Mouse (Mus musculus) midbrain, embryonic 15.5 days (tissue): ENCODE results near the gene Fnd3c2. TPM values are rescaled to one million over a fixed set of nuclear protein-coding genes. Genes with fewer than 3 reads are reported as not detected.
A peak's percentile ranks its signal among the peaks of the same experiment; 100 is the strongest.

ENCODE experiments used
- ATAC-seq: fragments of 200-750 bp; cut with Nextera tagmentation; replicated peaks from 2 replicates; pipeline ENCODE4 v1.8.0; 2017; ENCODE audit warnings: moderate TSS enrichment
- H3K27ac ChIP-seq: fragments of 300-500 bp; sonication (generic); 2 replicates; pipeline ENCODE4 v1.5.1; 2015; ENCODE audit warnings: mild to moderate bottlenecking, inconsistent platforms
- H3K27me3 ChIP-seq: fragments of 300-500 bp; sonication (generic); replicated peaks from 2 replicates; pipeline ENCODE4 v1.6.1; 2015; ENCODE audit warnings: inconsistent platforms
- H3K36me3 ChIP-seq: fragments of 300-500 bp; sonication (generic); replicated peaks from 2 replicates; pipeline ENCODE4 v1.6.1; 2015; ENCODE audit warnings: inconsistent platforms
- H3K4me1 ChIP-seq: fragments of 300-500 bp; sonication (generic); 2 replicates; pipeline ENCODE4 v1.6.1; 2015; ENCODE audit warnings: inconsistent platforms
- H3K4me2 ChIP-seq: fragments of 300-500 bp; sonication (generic); 2 replicates; pipeline ENCODE4 v1.6.1; 2015; ENCODE audit warnings: inconsistent platforms, mild to moderate bottlenecking, moderate library complexity
- H3K4me3 ChIP-seq: fragments of 300-500 bp; sonication (generic); 2 replicates; pipeline ENCODE4 v1.5.1; 2015; ENCODE audit warnings: mild to moderate bottlenecking, inconsistent platforms
- H3K9ac ChIP-seq: fragments of 300-500 bp; sonication (generic); 2 replicates; pipeline ENCODE4 v1.6.1; 2015; ENCODE audit warnings: mild to moderate bottlenecking, inconsistent platforms
- H3K9me3 ChIP-seq: fragments of 300-500 bp; sonication (generic); 2 replicates; pipeline ENCODE4 v1.6.1; 2016; ENCODE audit warnings: inconsistent platforms
- WGBS: fragments of 180-500 bp; shearing (Covaris S2); methylation state at CpG from one replicate; pipeline ENCODE4 v1.1.7; 2015; ENCODE audit warnings: mixed read lengths; 5-methylcytosine and 5-hydroxymethylcytosine counted together
- polyA plus RNA-seq: library from polyadenylated mRNA; unstranded; fragments of >200 nt; fragmentation: Nextera tagmentation; extraction: Ambion mirVana; gene quantifications from 2 replicates; pipeline ENCODE4 v1.2.1, GENCODE M21; 2015

The Fnd3c2 gene
- polyA plus RNA-seq, 1 experiment from 2014 or later, result not detected

DNA sequence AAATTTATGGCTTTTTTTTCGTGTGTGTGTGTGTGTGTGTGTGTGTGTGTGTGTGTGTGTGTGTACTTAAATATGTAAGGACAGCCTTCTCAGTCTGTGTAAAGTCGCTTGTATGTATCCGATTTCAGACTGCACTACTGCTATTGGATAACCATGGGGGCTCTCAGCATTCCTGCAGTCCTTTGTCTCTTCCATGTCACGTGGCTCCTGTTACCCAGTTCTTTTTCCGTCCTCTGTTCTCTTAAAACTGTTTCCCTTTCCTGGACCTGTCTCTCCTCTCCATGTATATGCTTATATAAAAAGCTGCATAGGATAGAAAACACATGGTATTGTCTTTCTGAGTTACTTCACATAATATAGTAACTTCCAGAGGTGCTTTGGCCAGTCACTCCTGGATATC lies 69.5 kb downstream of the Fnd3c2 start:
- no peak overlapping the region for H3K4me3 ChIP-seq
- H3K9me3 ChIP-seq, result no peaks in the 10 kb centered on the region
- 25% methylated on average over 5 of the region's 5 CpGs for WGBS
- no peaks in the 10 kb centered on the region for H3K27me3 ChIP-seq
- H3K9ac ChIP-seq, result no peak overlapping the region
- peaks cover 27% of the 10 kb centered on the region for H3K4me1 ChIP-seq
- no peak for ATAC-seq
- H3K36me3 ChIP-seq, result no peaks in the 10 kb centered on the region
- no peak overlapping the region; the same call in 1 of the 2 replicates for H3K4me2 ChIP-seq
- peak overlapping the region; percentile 90 for H3K27ac ChIP-seq

Other genes with a start within 250 kb of the Fnd3c2 start
- 19.0 and 19.4 TPM in 2 replicates for gene Magt1, start 243.5 kb downstream of the Fnd3c2 start, polyA plus RNA-seq
- 354 and 372 TPM in 2 replicates for gene Cox7b, start 239.7 kb downstream of the Fnd3c2 start, polyA plus RNA-seq
- gene Atp7a, start 228.1 kb downstream of the Fnd3c2 start, polyA plus RNA-seq, result 15.0 and 16.3 TPM in 2 replicates
- 0.15 and 0.42 TPM in 2 replicates for gene Tlr13, start 112.2 kb downstream of the Fnd3c2 start, polyA plus RNA-seq
- gene Pgk1, start 68.3 kb downstream of the Fnd3c2 start, polyA plus RNA-seq, result 246 and 254 TPM in 2 replicates
- 14.5 and 15.4 TPM in 2 replicates for gene Taf9b, start 34.2 kb downstream of the Fnd3c2 start, polyA plus RNA-seq
- gene Fndc3c1, start 230.0 kb upstream of the Fnd3c2 start, polyA plus RNA-seq, result 0.51 and 0.81 TPM in 2 replicates